Mouse (Mus musculus) G1E-ER4 (cell line): ENCODE data around the gene Hyls1. TPM values are rescaled to one million over a fixed set of nuclear protein-coding genes. Genes with fewer than 3 reads are reported as not detected.

Experiments
- GATA1 ChIP-seq: IDR thresholded peaks from one replicate; pipeline ENCODE4 v1.8.0; 2012; ENCODE audit warnings: low read length, inconsistent platforms
- polyA plus RNA-seq: library from polyadenylated mRNA; stranded (reverse); fragments of >175 nt; gene quantifications from 2 replicates; pipeline ENCODE4 v1.2.3, GENCODE M21; 2012

Gene Hyls1
- 2.4 and 3.0 TPM in 2 replicates for polyA plus RNA-seq

DNA sequence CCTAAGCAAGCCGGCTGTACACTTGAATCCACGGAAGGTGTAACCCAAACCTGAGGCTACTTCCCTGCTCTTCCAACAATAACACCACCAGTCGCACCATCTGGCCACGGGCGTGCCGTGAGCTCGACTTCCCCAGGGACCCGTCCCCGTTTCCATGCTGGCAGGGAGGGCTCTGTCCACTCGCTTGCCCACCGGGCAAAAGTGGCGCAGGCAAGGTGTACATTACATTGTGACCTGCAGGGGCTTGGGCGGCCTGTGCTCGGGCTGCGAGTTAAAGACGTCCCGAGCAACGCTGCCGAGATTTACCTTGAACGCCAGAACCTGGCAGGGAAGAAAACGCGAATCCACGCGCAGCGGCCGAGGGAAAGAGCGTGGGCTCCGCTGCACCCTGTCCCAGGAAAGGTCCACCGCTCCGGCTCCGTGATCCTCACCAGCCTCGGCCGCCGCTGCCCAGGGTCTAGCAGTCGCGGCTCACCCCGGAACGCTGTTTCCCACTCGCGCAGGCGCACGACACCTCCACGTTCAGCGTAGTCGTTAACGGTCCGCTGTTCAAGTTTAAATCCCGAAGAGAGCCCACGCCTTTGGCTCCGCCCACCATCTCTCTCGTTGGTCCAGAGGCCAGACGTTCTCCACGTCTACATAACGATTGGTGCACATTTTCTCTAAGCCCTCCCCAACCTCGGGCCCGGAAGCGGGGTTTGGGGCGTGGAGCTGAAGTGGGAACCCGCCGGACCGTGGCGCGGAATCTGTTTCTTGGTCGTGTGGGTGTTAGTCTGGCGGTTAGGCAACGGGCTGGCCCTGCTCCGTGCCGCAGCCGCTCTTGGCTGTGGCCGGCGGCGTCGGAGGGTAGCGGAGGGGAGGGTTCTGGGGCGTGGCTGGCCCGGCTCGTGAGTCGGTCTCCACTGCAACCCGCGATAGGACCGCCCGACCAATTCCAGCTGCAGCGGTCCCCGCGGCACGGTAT is at the start of gene Hyls1, which contains the start of gene Pate2:
Gene Hyls1 (minus strand): TSS at position 828 of the 964 bp plus-strand sequence.
Gene Pate2 (plus strand): TSS at position 714 of the 964 bp plus-strand sequence.
- no peak for TF ChIP-seq GATA1

GRCm38 (mm10) chr9:35614005-35614404 is 43.8 kb upstream of the Hyls1 start:
- TF ChIP-seq GATA1 = no peak

DNA sequence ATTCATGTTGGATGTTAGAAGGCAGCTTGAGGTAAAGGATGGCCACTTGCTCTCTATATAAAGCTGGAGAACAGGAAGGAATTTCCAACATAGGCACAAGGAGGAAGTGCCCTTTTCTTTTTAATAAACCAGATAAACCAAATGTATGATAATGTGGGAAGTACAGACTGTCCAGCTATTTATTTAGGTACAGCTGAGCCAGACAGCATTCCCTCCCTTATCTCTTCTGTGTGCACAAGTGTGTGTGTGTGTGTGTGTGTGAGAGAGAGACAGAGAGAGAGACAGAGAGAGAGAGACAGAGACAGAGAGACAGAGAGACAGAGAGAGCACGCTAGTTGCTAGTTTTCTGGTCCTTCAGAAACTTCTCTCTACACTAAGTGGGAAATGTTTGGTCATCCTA is 41.6 kb upstream of the Hyls1 start, which contains the start of gene Pate4:
Gene Pate4 (minus strand): TSS at position 101 of the 400 bp plus-strand sequence.
- no peak for TF ChIP-seq GATA1

DNA sequence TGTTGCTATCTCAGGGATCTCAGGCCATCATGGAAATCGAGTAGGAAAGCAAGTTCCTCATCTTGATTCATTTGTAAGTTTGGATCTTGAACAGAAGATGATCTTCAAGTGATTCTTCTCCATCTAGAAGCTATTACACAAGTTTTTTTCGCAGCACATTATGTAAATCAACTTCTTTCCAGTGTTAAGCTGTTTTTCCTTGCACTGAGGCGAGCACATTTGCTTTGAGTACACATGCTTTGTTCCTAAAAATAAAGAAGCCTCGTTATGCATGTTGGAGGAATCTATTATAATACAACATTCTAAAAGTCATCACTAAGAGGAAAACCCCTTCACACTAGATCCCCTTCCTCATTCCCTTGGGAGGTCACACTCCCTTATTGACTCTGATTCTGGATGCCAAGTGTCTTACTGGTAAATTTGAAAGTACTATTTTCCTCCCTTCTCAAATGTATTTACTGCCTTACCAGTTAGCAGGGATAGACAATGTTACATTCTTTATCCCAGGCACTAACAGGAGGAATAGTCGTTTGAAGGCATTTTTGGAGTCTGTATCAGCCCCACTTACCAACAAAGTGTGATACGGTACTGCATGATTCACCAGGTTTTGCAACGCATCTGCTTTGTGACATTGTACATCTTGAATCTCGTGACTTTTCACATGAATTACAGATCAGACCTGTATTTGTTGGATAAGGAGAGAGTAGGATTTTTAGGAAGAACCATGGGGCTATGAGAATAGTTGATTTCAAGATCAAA is 37.6 kb upstream of the Hyls1 start:
- no peak for TF ChIP-seq GATA1

GRCm38 (mm10) chr9:35592903-35593302 is 22.7 kb upstream of the Hyls1 start:
- no peak for TF ChIP-seq GATA1

DNA sequence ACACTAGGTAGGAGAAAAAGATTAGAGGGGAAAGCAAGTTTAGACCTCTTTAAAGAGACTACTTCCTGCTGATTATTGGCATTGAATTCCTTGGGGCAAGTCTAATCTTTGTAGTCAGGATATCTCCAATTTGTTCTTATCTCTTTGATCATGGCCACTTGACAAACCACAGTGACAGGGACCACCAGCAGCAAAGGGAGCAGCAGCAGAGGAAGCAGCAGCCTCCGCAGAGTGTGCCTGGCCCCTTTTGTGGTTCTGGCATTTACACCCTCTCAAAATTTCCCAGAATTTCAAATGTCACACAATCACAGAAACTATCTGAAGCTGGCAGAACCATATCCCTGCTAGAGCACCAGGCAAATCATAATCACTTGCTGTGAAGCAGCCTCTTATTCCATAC is 17.5 kb upstream of the Hyls1 start:
- no peak for TF ChIP-seq GATA1

- no peak for TF ChIP-seq GATA1
Observed at GRCm38 (mm10) chr9:35574416-35574815, 4.2 kb upstream of the Hyls1 start.

- no peak for TF ChIP-seq GATA1
Observed at GRCm38 (mm10) chr9:35570663-35571062, 465 bp upstream of the Hyls1 start.

- TF ChIP-seq GATA1 = no peak
Observed at GRCm38 (mm10) chr9:35567995-35568394, 2.2 kb downstream of the Hyls1 start.

DNA sequence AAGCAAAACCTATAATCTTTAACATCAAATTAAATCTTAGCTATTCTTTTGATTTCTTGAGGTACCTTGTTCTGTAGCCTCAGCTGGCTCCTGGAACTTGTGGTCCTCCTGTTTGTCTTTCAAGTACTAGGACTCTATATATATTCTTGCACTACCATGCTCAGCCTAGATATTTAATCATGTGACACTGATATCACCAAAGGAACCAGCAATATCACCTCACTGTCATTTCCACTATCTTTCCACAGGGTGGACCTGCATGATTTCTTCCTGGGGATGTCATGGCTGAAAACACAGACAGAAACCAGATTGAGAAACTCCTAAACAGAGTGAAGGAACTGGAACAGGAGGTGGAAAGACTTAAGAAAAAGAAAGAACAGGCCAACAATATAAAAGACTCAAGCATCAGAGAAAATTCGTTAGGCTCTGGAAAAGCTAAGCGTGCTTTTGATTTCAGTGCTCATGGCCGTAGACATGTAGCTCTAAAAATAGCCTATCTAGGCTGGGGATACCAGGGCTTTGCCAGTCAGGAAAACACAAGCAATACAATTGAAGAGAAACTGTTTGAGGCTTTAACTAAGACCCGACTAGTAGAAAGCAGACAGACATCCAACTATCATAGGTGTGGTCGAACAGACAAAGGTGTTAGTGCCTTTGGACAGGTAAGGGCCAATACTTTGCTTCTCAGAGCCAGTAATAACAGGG is 5.5 kb downstream of the Hyls1 start:
- no peak for TF ChIP-seq GATA1

- TF ChIP-seq GATA1 = no peak
Observed at GRCm38 (mm10) chr9:35561583-35561982, 8.6 kb downstream of the Hyls1 start.

- no peak for TF ChIP-seq GATA1
Observed at GRCm38 (mm10) chr9:35561076-35561475, 9.1 kb downstream of the Hyls1 start.

- no peak for TF ChIP-seq GATA1
Observed at GRCm38 (mm10) chr9:35559009-35559890, 10.9 kb downstream of the Hyls1 start.

DNA sequence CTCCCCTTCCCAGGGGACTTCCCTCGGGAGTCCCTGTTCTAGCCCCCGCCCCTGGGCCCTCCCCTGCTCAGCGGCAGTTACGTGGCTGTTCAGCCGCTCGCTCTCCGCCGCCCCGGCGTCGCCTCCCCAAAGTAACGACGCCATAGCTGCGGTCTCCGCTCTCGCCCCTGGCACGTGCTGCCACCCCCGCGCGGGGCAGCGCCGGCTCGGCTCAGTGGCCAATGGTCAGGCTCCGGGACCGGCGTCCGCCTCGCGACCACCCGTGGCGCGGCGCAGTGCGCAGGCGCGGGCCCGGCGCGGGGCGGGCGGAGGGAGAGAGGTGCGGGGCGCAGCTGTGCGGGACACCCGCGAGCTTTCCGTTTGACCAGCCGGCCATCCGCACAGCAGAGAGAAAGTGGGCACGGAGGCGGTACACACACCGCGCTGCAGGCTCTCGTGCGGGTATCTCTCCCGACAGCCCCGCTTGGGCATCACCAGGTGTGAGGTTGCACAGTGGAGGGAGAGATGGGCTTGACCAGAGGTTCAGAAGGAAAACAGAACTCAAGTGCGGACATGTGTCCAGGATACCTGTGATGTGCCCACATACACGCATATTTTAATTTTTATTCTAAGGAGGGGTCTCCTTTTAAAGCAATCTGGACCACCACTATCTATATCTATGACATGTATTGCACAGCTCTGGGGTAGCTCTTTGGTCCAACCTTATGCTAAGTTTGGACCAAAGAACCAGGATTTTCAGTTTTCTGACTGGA is 11.8 kb downstream of the Hyls1 start, which contains the start of the genes Ddx25 and Pus3:
Gene Ddx25 (minus strand): TSS at position 272 of the 752 bp plus-strand sequence.
Gene Pus3 (plus strand): TSS at position 339 of the 752 bp plus-strand sequence.
- no peak for TF ChIP-seq GATA1
